Comparison of ENCODE assay signal across 26 mouse cellular contexts in genomic region chr8:89365430-89365829, GRCm38 (mm10).
"Had no signal": no experiment of that assay in that cellular context is flagged by ENCODE, and none has a peak within 500 bp of the region (broad histone marks: within the 10 kb centered on the region; RNA-seq: fewer than 3 reads in every experiment).

No protein-coding gene starts in this region.

- H3K9me3 ChIP-seq: heart, embryonic 13.5 days; heart, embryonic 15.5 days; hindbrain, embryonic 10.5 days; hindbrain, embryonic 12.5 days; intestine, embryonic 15.5 days; limb, embryonic 10.5 days; limb, embryonic 12.5 days; liver, embryonic 13.5 days had no signal

- H3K4me3 ChIP-seq: gastrocnemius, adult 2 months; heart, adult 2 months; heart, embryonic 13.5 days; heart, embryonic 15.5 days; hindbrain, embryonic 10.5 days; hindbrain, embryonic 12.5 days; intestine, embryonic 15.5 days; layer of hippocampus, adult 2 months; left cerebral cortex, adult 2 months; limb, embryonic 10.5 days; limb, embryonic 12.5 days; liver, embryonic 13.5 days had no signal

- H3K4me1 ChIP-seq: heart, embryonic 13.5 days; heart, embryonic 15.5 days; hindbrain, embryonic 12.5 days; intestine, embryonic 15.5 days; liver, embryonic 13.5 days had no signal

- H3K27ac ChIP-seq: gastrocnemius, adult 2 months; heart, adult 2 months; heart, embryonic 13.5 days; heart, embryonic 15.5 days; hindbrain, embryonic 10.5 days; hindbrain, embryonic 12.5 days; hindbrain, embryonic 14.5 days; intestine, embryonic 15.5 days; layer of hippocampus, adult 2 months; left cerebral cortex, adult 2 months; limb, embryonic 10.5 days; limb, embryonic 12.5 days; liver, embryonic 13.5 days had no signal

- H3K9ac ChIP-seq: heart, embryonic 13.5 days; heart, embryonic 15.5 days; hindbrain, embryonic 12.5 days; hindbrain, embryonic 14.5 days; intestine, embryonic 15.5 days; limb, embryonic 12.5 days; liver, embryonic 13.5 days had no signal

- H3K36me3 ChIP-seq: heart, embryonic 13.5 days; heart, embryonic 15.5 days; hindbrain, embryonic 10.5 days; hindbrain, embryonic 12.5 days; intestine, embryonic 15.5 days; limb, embryonic 10.5 days; limb, embryonic 12.5 days; liver, embryonic 13.5 days had no signal

- H3K27me3 ChIP-seq: heart, embryonic 13.5 days; heart, embryonic 15.5 days; hindbrain, embryonic 12.5 days; intestine, embryonic 15.5 days; liver, embryonic 13.5 days had no signal

- DNase-seq: gastrocnemius, adult 2 months; gastrocnemius, postnatal 10 days; gastrocnemius, postnatal 25 days; heart, adult 2 months; heart, postnatal 14 days; heart, postnatal 36 days; kidney, adult 18-20 months; kidney, adult 8-10 months; kidney, postnatal 10 days; kidney, postnatal 25 days; kidney, postnatal 4 days; liver, embryonic 13.5 days had no signal

- H3K4me2 ChIP-seq: heart, embryonic 11.5 days; heart, embryonic 13.5 days; heart, embryonic 15.5 days; hindbrain, embryonic 12.5 days; hindbrain, embryonic 14.5 days; intestine, embryonic 15.5 days; limb, embryonic 12.5 days; liver, embryonic 13.5 days had no signal

- ATAC-seq: hindbrain, embryonic 16.5 days; inflammation-experienced regulatory T-cells, adult 6 months; intestine, embryonic 15.5 days; intestine, postnatal 0 days had no signal
